Mouse (Mus musculus): Measurements from ENCODE around the gene Mycbp.

Mycbp gene

DNA sequence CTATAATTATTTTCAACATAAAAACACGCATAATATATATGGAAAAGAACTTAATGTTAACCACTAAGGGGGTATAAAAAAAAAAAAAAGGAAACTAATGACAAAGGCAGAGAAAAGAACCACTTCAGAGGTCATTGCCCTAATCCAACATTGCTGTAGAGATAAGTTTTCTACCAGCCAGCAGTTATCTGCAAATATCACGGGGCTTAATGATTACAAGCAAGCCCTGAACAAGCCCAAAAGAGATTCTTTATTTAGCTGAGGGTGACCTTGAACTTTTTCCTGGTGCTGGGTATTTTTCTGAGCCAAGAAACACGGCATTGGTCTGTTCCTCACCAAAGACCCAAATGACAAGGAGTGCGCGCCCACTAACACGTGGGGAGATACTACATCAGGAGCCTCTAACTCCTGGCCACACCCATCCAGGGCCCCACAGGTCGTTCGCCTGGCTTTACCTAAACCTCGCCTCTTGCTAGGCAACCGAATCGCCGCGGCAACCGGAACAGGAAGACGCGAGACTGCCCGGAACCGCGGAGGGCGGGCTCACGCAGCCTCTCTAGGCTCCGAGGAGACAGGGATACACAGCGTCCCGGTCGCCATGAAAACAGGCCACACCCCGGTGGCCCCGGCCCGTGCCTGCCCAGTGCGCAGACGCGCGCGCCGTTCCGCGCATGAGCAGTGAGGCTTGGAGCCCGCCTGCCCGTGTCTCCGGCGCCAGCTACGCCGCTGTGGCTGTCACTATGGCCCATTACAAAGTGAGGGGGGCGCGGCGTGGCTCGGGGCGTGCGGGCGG, at the start of gene Mycbp:
TSS of gene Mycbp (plus strand) at position 500 of the 793 bp plus-strand sequence.
- peak; percentile 91 for DNase-seq (ENCODE audit: low read depth)

DNA sequence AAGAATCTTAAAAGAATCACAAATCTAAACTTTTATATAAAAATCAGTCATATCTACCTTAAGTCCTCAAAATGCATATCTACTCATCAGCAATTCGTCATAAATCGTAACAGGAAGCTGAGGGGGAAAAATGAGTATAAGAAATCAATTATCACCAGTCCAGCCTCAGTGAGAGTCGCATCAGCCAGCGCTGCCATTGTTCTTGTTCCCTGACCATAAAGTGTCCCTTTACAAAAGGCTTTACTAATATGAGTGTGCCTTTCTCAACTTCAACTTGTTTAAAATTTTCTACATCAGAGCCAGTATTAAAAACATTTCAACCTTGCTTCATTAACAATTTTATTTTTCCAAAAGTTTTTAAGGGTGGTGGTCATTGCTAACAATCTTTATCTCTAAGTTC, 47.7 kb upstream of the Mycbp start:
- DNase-seq (ENCODE audit: low read depth) = no peak

DNA sequence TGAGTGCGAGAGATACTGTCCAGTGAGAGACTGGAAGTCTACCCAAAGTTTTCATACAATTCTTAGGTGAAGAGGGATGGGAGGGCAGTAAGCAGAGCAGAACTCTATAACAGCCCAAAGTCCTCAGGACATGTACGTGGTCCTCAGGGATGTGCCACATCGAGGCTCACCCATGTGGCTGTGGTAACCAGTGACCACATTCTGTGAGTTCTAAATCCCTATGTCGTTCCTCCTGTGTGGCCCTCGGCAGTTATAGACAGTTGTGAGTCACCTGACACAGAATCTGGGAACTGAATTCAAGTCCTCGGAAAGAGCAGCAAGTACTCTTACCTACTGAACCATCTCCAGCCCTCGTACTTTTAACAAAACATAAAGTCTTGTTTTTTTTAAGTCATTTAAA, 46.5 kb upstream of the Mycbp start:
- DNase-seq (ENCODE audit: low read depth) = no peak

DNA sequence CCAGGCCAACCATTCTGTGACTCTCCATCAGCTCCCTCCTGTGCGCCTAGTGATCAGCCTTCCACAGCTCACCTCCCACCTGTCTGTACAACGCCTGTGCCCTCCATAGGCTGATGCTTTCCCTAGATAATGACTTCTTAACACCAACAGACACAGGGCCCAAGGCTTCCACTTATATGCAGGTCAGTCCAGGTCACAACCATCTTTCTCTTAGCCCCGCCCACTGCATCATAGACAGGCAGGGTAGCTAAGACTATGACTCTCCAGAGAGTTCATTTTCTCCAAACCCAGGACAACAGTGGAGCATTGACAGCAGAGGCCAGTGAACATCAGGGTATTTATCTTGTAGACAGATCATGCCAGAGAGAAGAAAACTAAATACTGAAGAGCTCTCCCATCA, 45.3 kb upstream of the Mycbp start, which contains the start of gene 4933427I04Rik:
TSS of gene 4933427I04Rik (plus strand) at position 301 of the 400 bp plus-strand sequence.
- no peak for DNase-seq (ENCODE audit: low read depth)

DNA sequence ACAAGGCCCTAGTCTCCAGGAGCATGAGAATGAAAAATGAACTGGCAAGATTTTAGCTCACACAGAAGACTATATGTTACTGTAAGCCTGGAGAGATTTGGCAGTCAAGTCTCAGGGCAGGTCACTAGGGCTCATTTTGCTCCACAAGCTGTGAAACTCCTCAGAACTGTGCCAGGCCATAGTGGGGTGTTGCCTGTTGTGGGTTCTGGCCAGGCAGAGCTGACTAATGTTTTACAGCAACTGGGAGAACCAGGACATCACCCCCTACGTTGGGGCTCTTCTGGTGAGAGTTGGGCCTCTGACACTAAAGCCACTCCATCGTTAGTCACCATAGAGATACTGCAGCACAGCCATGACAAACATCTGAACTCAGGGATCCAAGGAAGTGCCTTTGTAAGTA, 44.8 kb upstream of the Mycbp start:
- no peak for DNase-seq (ENCODE audit: low read depth)

DNA sequence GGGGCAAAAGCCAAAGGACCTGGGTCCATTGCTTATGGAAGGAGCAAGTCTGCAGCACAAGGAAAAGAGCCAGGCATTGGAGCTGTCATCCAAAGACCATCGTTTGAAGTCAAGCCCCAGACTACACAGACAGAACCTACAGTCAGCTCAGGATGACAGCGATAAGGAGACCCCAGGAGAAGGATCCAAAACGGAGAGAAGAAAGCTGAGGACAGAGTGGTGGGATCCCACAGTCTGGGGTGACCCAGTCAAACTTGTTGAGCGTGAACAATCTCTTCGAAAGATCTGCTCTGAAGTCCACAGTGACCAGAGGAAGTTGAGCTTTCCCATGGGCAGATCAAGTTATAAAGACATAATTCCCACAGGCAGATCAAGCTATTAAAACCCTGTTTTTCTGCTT, 44.0 kb upstream of the Mycbp start:
- no peak for DNase-seq (ENCODE audit: low read depth)

DNA sequence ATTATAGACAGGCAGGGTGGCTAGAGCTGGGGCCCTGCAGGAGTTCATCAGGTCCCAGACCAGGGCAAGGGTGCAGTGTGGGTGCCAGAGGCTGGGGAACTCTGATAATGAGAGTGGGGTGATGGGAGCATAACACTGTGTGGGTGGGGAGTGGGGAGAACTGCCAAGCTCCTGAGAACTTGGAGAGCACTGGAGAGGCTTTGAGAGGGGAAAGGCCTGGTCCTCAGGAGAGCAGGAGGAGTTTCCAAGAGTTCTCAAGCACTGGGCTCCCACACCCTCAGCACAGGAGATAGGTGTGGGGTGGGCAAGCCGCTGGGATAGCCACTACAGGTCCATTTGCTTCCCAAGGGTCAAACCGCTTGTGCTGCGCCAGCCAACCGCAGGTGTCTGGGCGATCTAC, 10.9 kb upstream of the Mycbp start:
- no peak for DNase-seq (ENCODE audit: low read depth)

DNA sequence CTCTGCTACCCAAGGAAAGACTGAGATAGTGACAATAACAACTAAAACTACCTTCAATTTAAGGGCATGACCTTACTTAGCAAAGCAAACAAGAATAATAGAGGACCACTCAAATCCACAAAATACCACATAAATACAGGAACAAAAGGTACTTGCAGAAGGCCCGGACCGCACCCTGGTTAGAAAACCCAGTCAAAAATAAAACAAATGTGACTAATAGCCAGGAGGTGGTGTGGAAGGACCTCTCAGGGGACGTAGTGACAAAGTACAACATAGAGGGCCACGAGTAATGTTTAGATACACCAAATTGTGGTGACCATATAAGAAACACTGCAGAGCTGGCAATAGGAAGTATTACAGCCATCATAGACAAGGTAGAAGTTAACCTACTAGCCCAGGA, 10.3 kb upstream of the Mycbp start:
- no peak for DNase-seq (ENCODE audit: low read depth)

DNA sequence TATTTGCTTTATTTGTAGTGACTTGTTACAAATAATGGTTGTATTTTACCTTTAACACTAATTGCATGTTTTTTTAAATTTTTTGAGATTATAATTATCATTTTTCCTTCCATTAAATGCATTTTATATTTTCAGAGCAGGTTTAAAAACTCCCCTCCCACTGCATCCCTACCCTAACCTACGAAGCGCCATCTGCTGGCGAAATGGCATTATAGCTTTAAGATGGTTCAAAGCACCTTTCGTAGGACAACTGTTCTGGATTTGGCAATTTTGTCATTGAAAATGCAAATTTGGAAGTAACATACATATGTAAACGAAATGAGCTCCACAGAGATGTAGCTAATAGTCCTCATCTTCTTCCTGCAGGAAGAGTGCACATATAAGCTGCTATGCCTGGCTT, 5.9 kb upstream of the Mycbp start:
- no peak for DNase-seq (ENCODE audit: low read depth)

DNA sequence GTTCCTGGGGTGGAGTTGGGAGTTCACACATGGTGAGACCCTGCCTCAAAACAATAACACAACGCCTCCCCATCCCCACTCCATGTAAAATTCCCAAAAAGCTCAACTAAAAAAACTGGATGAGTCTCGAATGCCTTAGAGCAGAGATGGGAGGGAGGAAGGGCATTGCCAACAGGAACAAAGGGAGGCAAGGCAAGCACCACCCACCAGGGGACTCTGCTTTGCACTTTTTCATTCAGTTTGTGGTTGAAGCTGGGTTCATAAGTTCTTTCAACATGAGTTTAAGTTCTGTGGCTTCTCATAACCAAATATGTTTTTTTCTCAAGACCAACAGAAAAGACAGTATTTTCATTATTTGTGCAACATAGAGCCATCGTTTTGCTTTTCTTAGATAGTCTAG, 1.2 kb upstream of the Mycbp start:
- no peak for DNase-seq (ENCODE audit: low read depth)

DNA sequence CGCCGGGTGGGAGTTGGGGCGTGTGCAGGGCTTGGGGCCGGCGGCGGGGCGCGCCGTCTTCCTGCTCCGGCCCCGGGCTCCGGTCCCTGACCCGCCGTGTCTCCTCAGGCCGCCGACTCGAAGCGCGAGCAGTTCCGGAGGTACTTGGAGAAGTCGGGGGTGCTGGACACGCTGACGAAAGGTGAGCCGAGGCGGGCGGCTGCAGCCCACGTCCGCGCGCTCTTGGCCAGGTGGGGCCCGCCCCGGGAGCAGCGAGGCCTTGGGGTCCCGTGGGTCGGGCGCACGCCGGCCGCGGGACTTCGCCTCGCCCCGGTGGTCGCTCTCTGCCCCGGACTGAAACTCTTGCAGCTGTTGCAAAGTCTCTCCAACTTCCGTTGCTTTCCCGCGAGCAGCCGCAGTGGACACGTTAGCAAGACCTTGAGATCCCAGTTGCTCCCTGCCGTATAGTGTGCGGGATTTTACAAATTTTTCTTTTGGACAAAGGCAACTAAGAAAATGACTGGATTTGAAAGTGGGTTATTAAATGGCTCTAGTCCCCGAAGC, 565 bp downstream of the Mycbp start:
- no peak for DNase-seq (ENCODE audit: low read depth)

DNA sequence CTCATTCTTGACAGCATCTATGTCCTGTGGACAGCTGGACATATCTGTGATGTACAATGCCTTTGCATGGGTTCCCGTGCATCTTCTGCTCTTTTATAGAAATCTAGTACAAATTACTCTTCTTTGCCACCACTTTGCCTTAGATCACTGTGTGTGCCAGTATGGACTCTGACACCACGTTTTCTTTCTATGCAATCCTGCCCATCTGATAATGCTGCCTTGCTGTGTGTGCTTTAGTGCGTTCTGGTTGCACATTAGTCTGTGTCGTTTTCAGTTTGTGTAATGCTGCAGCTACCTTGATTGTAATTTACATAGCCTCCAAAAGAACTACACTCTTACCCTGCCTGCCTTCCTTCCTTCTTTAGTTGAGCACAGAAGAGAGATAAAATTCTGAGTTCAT, 6.9 kb downstream of the Mycbp start:
- DNase-seq (ENCODE audit: low read depth) = no peak

DNA sequence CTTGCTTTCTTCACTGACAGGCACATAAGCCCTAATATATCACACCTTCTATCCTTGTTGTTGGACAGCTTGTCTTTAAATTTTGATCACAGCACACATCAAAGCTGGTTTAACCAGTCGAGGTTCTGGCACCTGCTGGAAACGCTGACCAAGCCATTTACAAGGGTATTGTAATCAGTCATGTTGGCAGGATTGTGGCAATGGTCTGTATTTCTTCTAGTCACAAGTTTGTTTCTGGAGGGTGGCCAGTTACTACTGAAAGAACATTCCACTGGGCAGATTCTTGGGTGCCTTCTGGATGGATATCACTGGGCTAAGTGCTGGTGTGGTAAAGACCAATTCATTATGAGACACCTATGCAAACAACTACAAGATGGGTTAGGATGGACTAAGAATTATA, 7.8 kb downstream of the Mycbp start:
- no peak for DNase-seq (ENCODE audit: low read depth)

DNA sequence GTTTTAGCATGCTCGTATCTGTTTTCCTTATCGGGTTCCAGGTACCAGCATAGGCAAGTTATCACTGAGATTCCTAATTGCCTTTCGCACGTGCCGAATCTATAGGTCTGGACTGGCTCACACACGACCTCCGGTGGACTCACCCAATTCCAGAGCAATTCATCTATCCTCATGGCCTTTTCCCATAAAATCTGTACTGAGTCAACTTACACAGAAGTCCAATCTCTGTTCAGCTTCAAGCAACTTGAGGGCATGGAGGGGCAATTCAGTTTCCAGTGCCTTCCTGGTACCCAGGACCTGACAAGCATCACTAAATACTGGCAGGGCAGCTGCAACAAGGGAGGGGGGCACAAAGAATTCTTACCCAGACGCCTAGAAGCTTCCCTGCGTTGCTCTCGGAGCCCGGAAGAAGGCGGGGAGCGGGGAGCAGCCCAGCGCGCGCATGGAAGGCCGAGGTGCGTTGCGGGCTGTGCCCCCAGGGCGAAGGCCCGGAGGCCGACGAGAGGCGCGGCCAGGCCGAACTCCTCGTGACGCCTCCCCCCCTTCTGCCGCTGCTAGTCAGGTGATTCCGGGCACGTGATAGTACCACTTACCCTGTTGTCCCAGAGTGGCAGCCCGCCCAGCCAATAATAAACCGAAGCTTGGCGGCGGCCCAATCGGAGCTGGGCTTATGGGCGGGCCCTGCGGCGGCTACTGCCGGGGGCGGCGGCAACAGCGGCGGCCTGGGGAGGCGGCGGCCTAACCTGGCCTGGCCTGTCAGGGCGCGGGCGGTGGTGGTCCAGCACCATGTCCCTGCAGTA, 12.3 kb downstream of the Mycbp start, which contains the start of gene Rragc:
TSS of gene Rragc (plus strand) at position 699 of the 800 bp plus-strand sequence.
- DNase-seq (ENCODE audit: low read depth) = peak; percentile 97

DNA sequence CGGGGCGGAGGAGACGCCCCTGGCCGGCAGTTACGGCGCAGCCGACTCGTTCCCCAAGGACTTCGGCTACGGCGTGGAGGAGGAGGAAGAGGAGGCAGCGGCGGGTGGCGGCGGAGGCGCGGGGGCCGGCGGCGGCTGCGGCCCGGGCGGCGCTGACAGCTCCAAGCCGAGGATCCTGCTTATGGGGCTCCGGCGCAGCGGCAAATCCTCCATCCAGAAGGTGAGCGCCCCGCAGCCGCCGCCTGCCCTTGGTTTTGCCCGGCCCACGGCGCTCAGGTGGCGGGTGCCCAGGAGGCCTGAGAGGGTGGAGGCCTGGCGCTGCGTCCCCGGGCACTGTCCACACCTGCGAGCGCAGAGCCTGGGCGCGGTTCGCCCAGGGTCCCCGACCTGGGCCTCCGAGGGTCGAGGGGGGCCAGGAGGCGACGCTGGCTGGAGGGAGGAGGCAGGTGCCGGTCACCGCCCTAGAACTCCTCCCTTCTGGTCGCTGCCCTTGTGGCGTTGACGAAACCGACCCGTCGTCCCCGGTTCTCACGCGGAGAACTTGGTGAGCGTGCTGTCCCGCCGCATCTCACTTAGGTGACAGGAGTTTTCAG, 13.0 kb downstream of the Mycbp start, which contains the start of gene 4930535I16Rik:
TSS of gene 4930535I16Rik (minus strand) at position 475 of the 593 bp plus-strand sequence.
- DNase-seq (ENCODE audit: low read depth) = no peak

DNA sequence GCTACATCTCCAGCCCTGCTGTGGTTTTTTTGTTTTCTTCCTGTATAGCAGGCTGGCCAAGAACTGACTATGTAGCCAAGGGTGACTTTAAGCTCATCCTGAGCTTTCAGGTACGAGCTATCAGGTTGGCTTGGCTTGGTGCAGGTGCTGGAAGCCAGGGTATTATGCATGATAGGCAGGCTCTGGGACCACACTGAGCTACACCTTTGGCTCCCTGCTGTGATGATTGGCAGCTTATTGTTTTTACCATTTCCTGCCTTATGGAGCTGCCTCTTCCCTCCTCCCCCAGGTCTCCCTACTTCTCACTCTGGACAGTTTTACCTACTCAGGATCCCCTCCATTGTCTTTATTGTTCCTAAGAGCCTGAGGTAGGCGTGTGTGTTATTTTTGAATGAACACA, 14.2 kb downstream of the Mycbp start:
- no peak for DNase-seq (ENCODE audit: low read depth)

DNA sequence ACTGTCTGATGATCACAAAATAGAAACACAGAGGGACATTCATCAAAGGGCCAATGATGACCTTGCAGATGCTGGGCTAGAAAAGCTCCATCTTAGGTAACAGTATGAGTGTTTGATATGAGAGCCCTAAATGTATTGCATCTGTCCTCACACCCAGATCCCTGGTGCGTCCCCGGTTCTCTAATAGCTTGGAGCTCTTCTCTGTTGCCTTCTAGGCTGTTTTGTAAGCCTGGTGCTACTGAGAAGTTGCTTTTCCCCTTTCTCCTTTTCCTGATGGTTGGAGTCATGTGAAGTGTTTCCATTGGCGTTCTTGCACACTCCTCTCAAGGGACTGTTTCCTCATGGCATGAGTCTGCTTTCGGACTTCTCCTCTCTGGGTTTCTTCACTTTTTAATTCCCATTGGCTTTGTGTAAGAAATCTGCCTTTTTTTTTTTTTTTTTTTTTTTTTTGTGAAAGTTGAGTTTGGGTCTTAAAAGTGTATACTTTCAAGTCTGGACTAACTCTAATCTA, 16.5 kb downstream of the Mycbp start:
- DNase-seq (ENCODE audit: low read depth) = no peak

DNA sequence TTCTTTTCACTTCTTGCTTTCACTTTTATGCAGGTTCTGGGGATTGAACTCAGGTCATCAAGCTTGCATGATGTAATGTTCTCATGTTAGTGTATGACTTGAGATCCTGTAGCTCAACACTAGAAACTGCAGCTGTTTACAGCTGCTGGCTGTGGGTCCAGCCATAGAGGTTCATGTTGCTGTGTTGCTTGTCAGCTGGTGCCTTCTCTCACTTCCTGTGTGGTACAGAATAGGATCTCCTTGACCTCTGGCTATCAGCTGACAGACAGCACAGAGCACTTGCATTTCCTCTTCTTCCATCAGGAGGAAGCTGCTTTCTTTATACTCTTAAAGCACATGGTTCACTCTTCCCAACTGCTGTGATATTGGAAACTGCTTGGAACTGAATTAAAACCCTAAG, 23.3 kb downstream of the Mycbp start:
- DNase-seq (ENCODE audit: low read depth) = no peak

DNA sequence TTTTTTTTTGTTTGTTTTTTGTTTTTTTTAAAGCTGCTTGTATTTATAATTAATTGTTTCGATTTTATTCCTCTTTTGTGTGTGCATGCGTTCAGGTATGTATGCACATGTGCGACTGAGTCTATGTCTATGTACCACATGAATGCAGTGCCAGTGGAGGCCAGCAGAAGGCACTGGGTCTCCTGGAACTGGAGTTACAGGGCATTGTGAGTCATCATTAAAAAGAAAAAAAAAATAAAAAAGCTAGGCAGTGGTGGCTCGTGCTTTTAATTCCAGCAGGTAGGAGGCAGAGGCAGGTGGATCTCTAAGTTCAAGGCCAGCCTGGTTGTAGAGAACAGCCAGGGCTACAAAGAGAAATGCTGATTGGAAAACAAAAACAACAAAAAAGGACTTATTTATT, 25.4 kb downstream of the Mycbp start:
- DNase-seq (ENCODE audit: low read depth) = no peak

DNA sequence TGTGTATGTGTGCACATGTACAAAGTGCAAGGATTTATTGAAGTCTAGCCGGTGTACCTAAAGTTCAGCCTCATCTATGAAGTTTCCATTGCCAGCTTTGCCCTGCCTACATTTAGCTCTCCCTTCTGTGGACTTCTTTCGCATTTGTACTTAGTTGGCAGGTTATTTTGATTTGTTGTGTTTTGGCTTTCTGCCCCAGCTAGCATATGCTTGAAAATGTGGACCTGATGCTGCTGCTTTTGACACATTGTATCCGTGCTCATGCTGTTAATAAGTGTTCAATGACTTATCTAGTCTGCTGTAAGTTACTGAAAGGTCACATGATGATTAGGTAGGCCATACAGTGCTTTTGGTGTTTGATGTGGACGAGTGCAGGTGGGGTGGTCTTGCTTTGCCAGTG, 29.7 kb downstream of the Mycbp start:
- no peak for DNase-seq (ENCODE audit: low read depth)

DNA sequence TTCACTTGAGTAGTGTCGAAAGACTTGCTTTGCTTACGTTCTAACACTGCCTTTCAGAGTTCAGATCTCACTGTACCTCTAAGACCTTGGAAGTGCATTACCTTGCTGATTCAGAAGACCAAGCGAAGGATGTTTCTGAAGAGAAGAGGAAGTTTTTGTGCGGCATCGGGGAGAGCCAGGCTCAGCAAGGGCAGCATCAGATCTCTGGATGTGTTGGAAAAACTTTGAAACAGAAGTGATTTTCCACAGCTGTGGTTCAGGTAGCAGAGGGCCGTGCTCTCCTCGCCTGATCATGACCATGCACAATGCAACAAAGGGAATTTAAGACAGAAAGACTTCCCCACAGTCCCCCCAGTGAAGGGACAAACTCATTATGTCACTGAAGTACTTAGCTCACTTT, 31.4 kb downstream of the Mycbp start:
- DNase-seq (ENCODE audit: low read depth) = no peak

DNA sequence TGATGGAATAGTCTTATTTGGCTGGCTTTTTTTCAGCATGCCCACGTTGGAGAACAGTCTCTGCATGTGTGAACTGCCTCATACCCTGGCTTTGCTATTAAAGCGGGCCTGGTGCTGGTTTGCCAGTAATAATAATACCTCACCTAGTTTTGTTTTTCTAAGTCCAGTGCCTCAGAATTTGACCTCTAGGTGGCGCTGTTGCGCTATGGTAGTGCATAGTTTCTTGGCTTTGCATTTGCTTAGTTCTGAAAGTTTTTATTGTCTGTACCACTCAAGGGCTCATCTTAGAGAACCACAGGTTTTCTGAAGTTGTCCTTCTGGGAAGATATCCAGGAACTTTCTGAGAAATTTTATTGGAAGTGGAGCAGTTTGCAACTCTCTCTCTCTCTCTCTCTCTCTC, 35.2 kb downstream of the Mycbp start:
- DNase-seq (ENCODE audit: low read depth) = peak; percentile 83
